9 mouse cellular contexts compared by ENCODE assay signal in genomic region chr7:28452361-28453005, GRCm38 (mm10). TPM values are rescaled to one million over a fixed set of nuclear protein-coding genes. Genes with fewer than 3 reads are reported as not detected.
DNase-seq lines count a peak whose midpoint lies in the region; ATAC-seq and TF ChIP-seq lines count a peak whose summit lies in the region.
"Had no signal": no experiment of that assay in that cellular context is flagged by ENCODE, and none has a peak within 500 bp of the region (broad histone marks: within the 10 kb centered on the region; RNA-seq: fewer than 3 reads in every experiment).

No protein-coding gene starts in this region.

- H3K9ac ChIP-seq in kidney, embryonic 15.5 days, result peak overlapping the region; percentile 82
- peak overlapping the region; percentile 82 for H3K9ac ChIP-seq in forebrain, postnatal 0 days
- peak overlapping the region; percentile 94 for H3K9ac ChIP-seq in midbrain, embryonic 12.5 days (replicated peaks)

- H3K27me3 ChIP-seq in kidney, embryonic 15.5 days, result no peaks in the 10 kb centered on the region
- H3K27me3 ChIP-seq in forebrain, postnatal 0 days (ENCODE audit: insufficient read depth, low read length), result no peaks in the 10 kb centered on the region
- no peaks in the 10 kb centered on the region for H3K27me3 ChIP-seq in midbrain, embryonic 12.5 days

- no peak for TF ChIP-seq CTCF in forebrain, postnatal 0 days (IDR thresholded peaks at IDR 0.05; ENCODE audit: low read depth)

- H3K4me2 ChIP-seq in kidney, embryonic 15.5 days, result peak overlapping the region; percentile 98
- peak overlapping the region; percentile 73 for H3K4me2 ChIP-seq in forebrain, postnatal 0 days (ENCODE audit: low read depth)
- H3K4me2 ChIP-seq in midbrain, embryonic 12.5 days (replicated peaks), result peak overlapping the region; percentile 90

- peak overlapping the region; percentile 62; the same call in 1 of the 2 replicates for H3K27ac ChIP-seq in kidney, embryonic 15.5 days
- H3K27ac ChIP-seq in brown adipose tissue, adult 24 weeks (replicated peaks; ENCODE audit: low read depth, low read length), result no peak overlapping the region
- peak overlapping the region; percentile 67; the same call in 1 of the 2 replicates for H3K27ac ChIP-seq in forebrain, postnatal 0 days (ENCODE audit: low read depth, low read length)
- peak overlapping the region; percentile 63 for H3K27ac ChIP-seq in midbrain, embryonic 12.5 days (replicated peaks)

- WGBS in kidney, embryonic 15.5 days, result under 1% methylated on average over 23 of the region's 24 CpGs
- WGBS in forebrain, postnatal 0 days, result 2% methylated on average over 21 of the region's 24 CpGs
- 6% methylated on average over 15 of the region's 24 CpGs for WGBS in midbrain, embryonic 12.5 days

- no peak for DNase-seq in kidney, adult 8-10 months
- peak; percentile 32 for DNase-seq in forebrain, postnatal 0 days
- DNase-seq in adipocyte (ENCODE audit: low spot score), result no peak
- DNase-seq in embryo, embryonic 10 days (ENCODE audit: low spot score), result no peak
- no peak for DNase-seq in kidney, postnatal 10 days
- DNase-seq: adrenal gland, adult 8-10 months had no signal

- H3K9me3 ChIP-seq in kidney, embryonic 15.5 days (replicated peaks), result no peaks in the 10 kb centered on the region
- H3K9me3 ChIP-seq in forebrain, postnatal 0 days (ENCODE audit: low read length), result no peaks in the 10 kb centered on the region
- no peaks in the 10 kb centered on the region for H3K9me3 ChIP-seq in midbrain, embryonic 12.5 days

- peak overlapping the region; percentile 85 for H3K4me3 ChIP-seq in kidney, embryonic 15.5 days (replicated peaks)
- H3K4me3 ChIP-seq in brown adipose tissue, adult 24 weeks (ENCODE audit: insufficient read depth, low read depth, low read length), result peak overlapping the region; percentile 48
- peak overlapping the region; percentile 88 for H3K4me3 ChIP-seq in forebrain, postnatal 0 days (ENCODE audit: low read depth, low read length)
- H3K4me3 ChIP-seq in midbrain, embryonic 12.5 days, result peak overlapping the region; percentile 88

- peaks cover 17% of the 10 kb centered on the region; the same call in 1 of the 2 replicates for H3K36me3 ChIP-seq in kidney, embryonic 15.5 days
- H3K36me3 ChIP-seq in forebrain, postnatal 0 days (ENCODE audit: insufficient read depth), result peaks cover 12% of the 10 kb centered on the region; the same call in 1 of the 2 replicates
- peaks cover 15% of the 10 kb centered on the region; the same call in 1 of the 2 replicates for H3K36me3 ChIP-seq in midbrain, embryonic 12.5 days

- H3K4me1 ChIP-seq in kidney, embryonic 15.5 days, result peaks cover 13% of the 10 kb centered on the region
- H3K4me1 ChIP-seq in brown adipose tissue, adult 24 weeks (ENCODE audit: control insufficient read depth, insufficient read depth, insufficient read length, low read length), result no peaks in the 10 kb centered on the region
- H3K4me1 ChIP-seq in forebrain, postnatal 0 days (ENCODE audit: insufficient read depth), result peaks cover 11% of the 10 kb centered on the region; the same call in 1 of the 2 replicates
- H3K4me1 ChIP-seq in midbrain, embryonic 12.5 days, result peaks cover 18% of the 10 kb centered on the region

- 0 out of 2 replicates have a peak, but pooled peaks have one; percentile 3 for ATAC-seq in kidney, embryonic 15.5 days (replicated peaks; ENCODE audit: low FRiP score)
- ATAC-seq in forebrain, postnatal 0 days, result peak; percentile 45
- peak; percentile 48 for ATAC-seq in midbrain, embryonic 12.5 days (ENCODE audit: low FRiP score, low read depth)

RNA-seq across cellular contexts. Expression of gene Lrfn1, which starts 0.7 kb away (rescaled TPM):
- 2.6 and 2.8 TPM in 2 replicates for polyA plus RNA-seq in kidney, embryonic 15.5 days (2015; fragmentation: Nextera tagmentation; extraction: Ambion mirVana)
- 0.38 TPM in 1 of 2 replicates, not detected in the other for polyA plus RNA-seq in brown adipose tissue, adult 24 weeks (2012; ENCODE audit: insufficient read depth, insufficient read length, missing spikeins)
- total RNA-seq in forebrain, postnatal 0 days (2014; rRNA removed), result 57.7 and 88.3 TPM in 2 replicates
- 16.0 and 21.2 TPM in 2 replicates for polyA plus RNA-seq in forebrain, postnatal 0 days (2015; fragmentation: Nextera tagmentation; extraction: Ambion mirVana)
- 9.2 and 13.9 TPM in 2 replicates for polyA plus RNA-seq in midbrain, embryonic 12.5 days (2016; fragmentation: Nextera tagmentation; extraction: Ambion mirVana)

RNA-seq across cellular contexts. Expression of gene Gmfg, which starts 15.2 kb away (rescaled TPM):
- polyA plus RNA-seq in kidney, embryonic 15.5 days (2015; fragmentation: Nextera tagmentation; extraction: Ambion mirVana), result 16.4 and 17.3 TPM in 2 replicates
- polyA plus RNA-seq in brown adipose tissue, adult 24 weeks (2012; ENCODE audit: insufficient read depth, insufficient read length, missing spikeins), result 7.1 and 9.6 TPM in 2 replicates
- 2.6 and 3.8 TPM in 2 replicates for total RNA-seq in forebrain, postnatal 0 days (2014; rRNA removed)
- 5.8 and 6.7 TPM in 2 replicates for polyA plus RNA-seq in forebrain, postnatal 0 days (2015; fragmentation: Nextera tagmentation; extraction: Ambion mirVana)
- 6.3 TPM in 2 replicates for polyA plus RNA-seq in midbrain, embryonic 12.5 days (2016; fragmentation: Nextera tagmentation; extraction: Ambion mirVana)

RNA-seq across cellular contexts. Expression of gene Ifnl2, which starts 57.8 kb away (rescaled TPM):
- not detected in 2 replicates for polyA plus RNA-seq in kidney, embryonic 15.5 days (2015; fragmentation: Nextera tagmentation; extraction: Ambion mirVana)
- polyA plus RNA-seq in brown adipose tissue, adult 24 weeks (2012; ENCODE audit: insufficient read depth, insufficient read length, missing spikeins), result not detected in 2 replicates
- not detected in 2 replicates for total RNA-seq in forebrain, postnatal 0 days (2014; rRNA removed)
- not detected in 2 replicates for polyA plus RNA-seq in forebrain, postnatal 0 days (2015; fragmentation: Nextera tagmentation; extraction: Ambion mirVana)
- not detected in 2 replicates for polyA plus RNA-seq in midbrain, embryonic 12.5 days (2016; fragmentation: Nextera tagmentation; extraction: Ambion mirVana)

RNA-seq across cellular contexts. Expression of gene Paf1, which starts 59.7 kb away (rescaled TPM):
- polyA plus RNA-seq in kidney, embryonic 15.5 days (2015; fragmentation: Nextera tagmentation; extraction: Ambion mirVana), result 86.8 and 100 TPM in 2 replicates
- polyA plus RNA-seq in brown adipose tissue, adult 24 weeks (2012; ENCODE audit: insufficient read depth, insufficient read length, missing spikeins), result 50.4 and 62.6 TPM in 2 replicates
- 74.8 and 80.5 TPM in 2 replicates for total RNA-seq in forebrain, postnatal 0 days (2014; rRNA removed)
- 69.4 and 92.7 TPM in 2 replicates for polyA plus RNA-seq in forebrain, postnatal 0 days (2015; fragmentation: Nextera tagmentation; extraction: Ambion mirVana)
- polyA plus RNA-seq in midbrain, embryonic 12.5 days (2016; fragmentation: Nextera tagmentation; extraction: Ambion mirVana), result 83.2 and 86.0 TPM in 2 replicates

RNA-seq across cellular contexts. Expression of gene Med29, which starts 60.0 kb away (rescaled TPM):
- 52.6 and 57.7 TPM in 2 replicates for polyA plus RNA-seq in kidney, embryonic 15.5 days (2015; fragmentation: Nextera tagmentation; extraction: Ambion mirVana)
- polyA plus RNA-seq in brown adipose tissue, adult 24 weeks (2012; ENCODE audit: insufficient read depth, insufficient read length, missing spikeins), result 18.4 and 20.2 TPM in 2 replicates
- total RNA-seq in forebrain, postnatal 0 days (2014; rRNA removed), result 32.5 and 35.1 TPM in 2 replicates
- 39.2 and 47.6 TPM in 2 replicates for polyA plus RNA-seq in forebrain, postnatal 0 days (2015; fragmentation: Nextera tagmentation; extraction: Ambion mirVana)
- polyA plus RNA-seq in midbrain, embryonic 12.5 days (2016; fragmentation: Nextera tagmentation; extraction: Ambion mirVana), result 45.3 and 46.9 TPM in 2 replicates
